Mouse (Mus musculus): ENCODE data around the gene 3100002H09Rik. TPM values are rescaled to one million over a fixed set of nuclear protein-coding genes. Genes with fewer than 3 reads are reported as not detected.
A peak's percentile ranks its signal among the peaks of the same experiment; 100 is the strongest.

Gene 3100002H09Rik
- polyA plus RNA-seq (2012; rRNA removed) = not detected in 2 replicates

GRCm38 (mm10) chr4:124610703-124611102, at the start of gene 3100002H09Rik:
Gene 3100002H09Rik (minus strand): TSS chr4:124610803.
- no peak within 1 kb of the TSS for H3K4me3 ChIP-seq (replicated peaks; ENCODE audit: extremely low read depth, low read depth, low read length)
- no peak for TF ChIP-seq POLR2A (IDR thresholded peaks at IDR 0.05; ENCODE audit: borderline replicate concordance, extremely low read depth, low read depth, low read length)
- DNase-seq = no peak
- no peaks in the 10 kb centered on the region for H3K4me1 ChIP-seq (ENCODE audit: control insufficient read depth, insufficient read depth, low read length)
- WGBS = 75% methylated on average over 2 of the region's 2 CpGs

GRCm38 (mm10) chr4:124659251-124660217, 48.9 kb upstream of the 3100002H09Rik start:
- Histone ChIP-seq H3K4me3 (replicated peaks; ENCODE audit: extremely low read depth, low read depth, low read length) (no peak overlapping the region), H3K4me1 (ENCODE audit: control insufficient read depth, insufficient read depth, low read length) (peaks cover 7% of the 10 kb centered on the region; the same call in 1 of the 2 replicates)
- no peak for TF ChIP-seq POLR2A (IDR thresholded peaks at IDR 0.05; ENCODE audit: borderline replicate concordance, extremely low read depth, low read depth, low read length)
- TF ChIP-seq CTCF (IDR thresholded peaks at IDR 0.05; ENCODE audit: insufficient read depth, low read length) = no peak
- 5% methylated on average over 68 of the region's 68 CpGs for WGBS
- peak; percentile 24 for DNase-seq

DNA sequence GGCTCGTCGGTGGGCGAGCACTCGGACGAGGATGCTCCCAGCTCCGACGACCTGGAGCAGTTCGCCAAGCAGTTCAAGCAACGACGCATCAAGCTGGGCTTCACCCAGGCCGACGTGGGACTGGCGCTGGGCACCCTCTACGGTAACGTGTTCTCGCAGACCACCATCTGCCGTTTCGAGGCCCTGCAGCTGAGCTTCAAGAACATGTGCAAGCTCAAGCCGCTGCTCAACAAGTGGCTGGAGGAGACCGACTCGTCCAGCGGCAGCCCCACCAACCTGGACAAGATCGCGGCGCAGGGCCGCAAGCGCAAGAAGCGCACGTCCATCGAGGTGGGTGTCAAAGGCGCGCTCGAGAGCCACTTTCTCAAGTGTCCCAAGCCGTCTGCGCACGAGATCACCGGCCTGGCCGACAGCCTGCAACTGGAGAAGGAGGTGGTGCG, 47.8 kb upstream of the 3100002H09Rik start:
- WGBS = 2% methylated on average over 39 of the region's 39 CpGs
- TF ChIP-seq POLR2A (IDR thresholded peaks at IDR 0.05; ENCODE audit: borderline replicate concordance, extremely low read depth, low read depth, low read length) (no peak), CTCF (IDR thresholded peaks at IDR 0.05; ENCODE audit: insufficient read depth, low read length) (no peak)
- DNase-seq = peak; percentile 27
- Histone ChIP-seq H3K4me3 (replicated peaks; ENCODE audit: extremely low read depth, low read depth, low read length) (no peak overlapping the region), H3K4me1 (ENCODE audit: control insufficient read depth, insufficient read depth, low read length) (peaks cover 7% of the 10 kb centered on the region; the same call in 1 of the 2 replicates)

- DNase-seq = no peak
- TF ChIP-seq CTCF (IDR thresholded peaks at IDR 0.05; ENCODE audit: insufficient read depth, low read length) = no peak
- no peak for TF ChIP-seq POLR2A (IDR thresholded peaks at IDR 0.05; ENCODE audit: borderline replicate concordance, extremely low read depth, low read depth, low read length)
- WGBS = 3% methylated on average over 39 of the region's 61 CpGs
- peaks cover 7% of the 10 kb centered on the region; the same call in 1 of the 2 replicates for H3K4me1 ChIP-seq (ENCODE audit: control insufficient read depth, insufficient read depth, low read length)
- no peak overlapping the region for H3K4me3 ChIP-seq (replicated peaks; ENCODE audit: extremely low read depth, low read depth, low read length)
Measured at GRCm38 (mm10) chr4:124657781-124658180, 47.2 kb upstream of the 3100002H09Rik start.

- H3K4me3 ChIP-seq (replicated peaks; ENCODE audit: extremely low read depth, low read depth, low read length) = peak overlapping the region; percentile 56
- peak; percentile 58 for DNase-seq
- H3K4me1 ChIP-seq (ENCODE audit: control insufficient read depth, insufficient read depth, low read length) = peaks cover 7% of the 10 kb centered on the region; the same call in 1 of the 2 replicates
- no peak for TF ChIP-seq CTCF (IDR thresholded peaks at IDR 0.05; ENCODE audit: insufficient read depth, low read length)
- no peak for TF ChIP-seq POLR2A (IDR thresholded peaks at IDR 0.05; ENCODE audit: borderline replicate concordance, extremely low read depth, low read depth, low read length)
- WGBS = 1% methylated on average over 85 of the region's 92 CpGs
Measured at GRCm38 (mm10) chr4:124656854-124657650, 46.4 kb upstream of the 3100002H09Rik start.

DNA sequence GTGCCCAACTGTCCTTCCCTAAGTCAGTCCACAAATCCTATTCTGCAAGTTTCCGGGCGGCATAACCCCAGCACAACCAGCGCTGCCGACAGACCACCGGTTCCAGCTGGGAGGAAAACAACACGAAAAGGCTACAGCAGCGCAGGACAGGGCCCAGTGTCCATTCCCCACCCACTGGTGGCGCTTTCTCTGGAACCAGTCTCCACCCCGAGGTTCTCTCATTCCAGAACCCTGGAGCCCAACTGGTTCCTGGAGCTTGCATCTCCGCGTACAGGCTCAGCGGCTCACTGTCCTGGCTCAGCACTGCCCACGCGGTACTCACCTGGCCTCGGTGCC, 45.9 kb upstream of the 3100002H09Rik start, which contains the start of gene Pou3f1:
Gene Pou3f1, plus strand, starts transcription at position 290 of the 336 bp plus-strand sequence.
- TF ChIP-seq POLR2A (IDR thresholded peaks at IDR 0.05; ENCODE audit: borderline replicate concordance, extremely low read depth, low read depth, low read length) = no peak
- no peak for TF ChIP-seq CTCF (IDR thresholded peaks at IDR 0.05; ENCODE audit: insufficient read depth, low read length)
- no peak for DNase-seq
- Histone ChIP-seq H3K4me1 (ENCODE audit: control insufficient read depth, insufficient read depth, low read length) (peaks cover 7% of the 10 kb centered on the region; the same call in 1 of the 2 replicates), H3K4me3 (replicated peaks; ENCODE audit: extremely low read depth, low read depth, low read length) (peak within 1 kb of the TSS; percentile 56)
- 4% methylated on average over 15 of the region's 15 CpGs for WGBS

GRCm38 (mm10) chr4:124652886-124653285, 42.3 kb upstream of the 3100002H09Rik start:
- no peak for TF ChIP-seq POLR2A (IDR thresholded peaks at IDR 0.05; ENCODE audit: borderline replicate concordance, extremely low read depth, low read depth, low read length)
- TF ChIP-seq CTCF (IDR thresholded peaks at IDR 0.05; ENCODE audit: insufficient read depth, low read length) = no peak
- no peak for DNase-seq
- H3K4me1 ChIP-seq (ENCODE audit: control insufficient read depth, insufficient read depth, low read length) = peaks cover 3% of the 10 kb centered on the region; the same call in 1 of the 2 replicates
- 13% methylated on average over 9 of the region's 9 CpGs for WGBS
- no peak overlapping the region for H3K4me3 ChIP-seq (replicated peaks; ENCODE audit: extremely low read depth, low read depth, low read length)

DNA sequence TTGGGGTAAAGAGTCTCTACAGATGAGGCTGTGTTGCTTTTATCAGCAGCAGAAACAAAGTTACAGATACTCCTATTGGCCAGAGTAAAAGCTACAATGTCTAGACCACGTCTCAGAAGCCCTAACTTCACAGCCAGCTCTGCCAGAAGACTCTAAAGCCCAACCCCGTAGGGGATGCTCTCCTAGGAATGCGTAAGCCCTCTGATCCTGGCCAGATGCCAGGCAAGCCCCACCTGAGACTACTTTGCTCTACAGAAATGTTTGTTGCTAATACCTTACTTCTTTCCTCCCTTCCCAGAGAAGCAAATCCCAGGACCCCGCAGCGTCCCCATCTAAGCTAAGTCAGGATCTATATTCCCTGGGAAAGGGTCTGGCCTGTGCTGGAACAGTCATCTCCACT, 37.3 kb upstream of the 3100002H09Rik start:
- DNase-seq = no peak
- no peak for TF ChIP-seq CTCF (IDR thresholded peaks at IDR 0.05; ENCODE audit: insufficient read depth, low read length)
- TF ChIP-seq POLR2A (IDR thresholded peaks at IDR 0.05; ENCODE audit: borderline replicate concordance, extremely low read depth, low read depth, low read length) = no peak
- H3K4me3 ChIP-seq (replicated peaks; ENCODE audit: extremely low read depth, low read depth, low read length) = no peak overlapping the region
- no peaks in the 10 kb centered on the region; the same call in 1 of the 2 replicates for H3K4me1 ChIP-seq (ENCODE audit: control insufficient read depth, insufficient read depth, low read length)
- WGBS = 52% methylated on average over 5 of the region's 5 CpGs

DNA sequence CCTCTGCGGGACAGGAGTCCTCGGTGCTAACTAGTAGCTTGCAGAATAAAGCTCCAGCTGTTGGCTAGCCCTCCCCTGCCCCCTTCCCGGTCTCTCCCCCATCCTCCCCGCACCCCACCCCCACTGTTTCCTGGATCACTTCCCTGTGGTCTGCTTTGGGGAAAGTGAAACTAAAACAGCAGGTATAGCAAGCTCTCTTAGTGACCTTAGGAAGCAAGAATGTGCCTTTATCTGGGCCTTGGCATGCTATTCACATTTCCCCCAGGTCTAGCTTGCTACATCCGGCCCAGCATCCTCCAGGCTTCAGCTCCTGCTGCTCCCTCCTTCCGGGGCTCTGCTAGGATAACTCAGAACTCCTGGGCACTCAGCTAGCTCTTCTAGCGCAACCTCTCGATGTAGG, 36.0 kb upstream of the 3100002H09Rik start:
- WGBS = 10% methylated on average over 8 of the region's 8 CpGs
- H3K4me3 ChIP-seq (replicated peaks; ENCODE audit: extremely low read depth, low read depth, low read length) = peak overlapping the region; percentile 18
- no peaks in the 10 kb centered on the region; the same call in 1 of the 2 replicates for H3K4me1 ChIP-seq (ENCODE audit: control insufficient read depth, insufficient read depth, low read length)
- no peak for TF ChIP-seq POLR2A (IDR thresholded peaks at IDR 0.05; ENCODE audit: borderline replicate concordance, extremely low read depth, low read depth, low read length)
- no peak for TF ChIP-seq CTCF (IDR thresholded peaks at IDR 0.05; ENCODE audit: insufficient read depth, low read length)
- DNase-seq = no peak

All from lung, adult 2 months (tissue).